Mouse (Mus musculus): Measurements from ENCODE around the gene Sema5b. TPM values are rescaled to one million over a fixed set of nuclear protein-coding genes. Genes with fewer than 3 reads are reported as not detected.

Gene Sema5b
- polyA plus RNA-seq, 1 experiment from 2014 or later, result 15.1 TPM

- ATAC-seq, result no peak
- Histone ChIP-seq H3K4me1 (ENCODE audit: control insufficient read depth, insufficient read depth, low read depth, low read length) (no peaks in the 10 kb centered on the region), H3K27ac (ENCODE audit: low read depth, low read length) (no peak overlapping the region), H3K36me3 (ENCODE audit: control insufficient read depth, insufficient read depth, low read length) (peaks cover 6% of the 10 kb centered on the region; the same call in 1 of the 2 replicates), H3K9me3 (ENCODE audit: control insufficient read depth, low read length) (no peaks in the 10 kb centered on the region), H3K9ac (ENCODE audit: low read depth, low read length) (no peak overlapping the region), H3K4me3 (ENCODE audit: low read length) (no peak overlapping the region), H3K27me3 (replicated peaks; ENCODE audit: control insufficient read depth, insufficient read depth, low read length) (no peaks in the 10 kb centered on the region), H3K4me2 (ENCODE audit: low read length) (no peak overlapping the region)
- 88% methylated on average over 4 of the region's 4 CpGs for WGBS
These were observed 123.9 kb downstream of the Sema5b start for GRCm38 (mm10) chr16:35664847-35665246.

- Histone ChIP-seq H3K4me3 (ENCODE audit: low read length) (no peak overlapping the region), H3K9me3 (ENCODE audit: control insufficient read depth, low read length) (no peaks in the 10 kb centered on the region), H3K4me1 (ENCODE audit: control insufficient read depth, insufficient read depth, low read depth, low read length) (peaks cover 6% of the 10 kb centered on the region; the same call in 1 of the 2 replicates), H3K9ac (ENCODE audit: low read depth, low read length) (no peak overlapping the region), H3K27ac (ENCODE audit: low read depth, low read length) (no peak overlapping the region), H3K4me2 (ENCODE audit: low read length) (no peak overlapping the region), H3K36me3 (ENCODE audit: control insufficient read depth, insufficient read depth, low read length) (no peaks in the 10 kb centered on the region), H3K27me3 (replicated peaks; ENCODE audit: control insufficient read depth, insufficient read depth, low read length) (no peaks in the 10 kb centered on the region)
- 79% methylated on average over 8 of the region's 8 CpGs for WGBS
- no peak for ATAC-seq
These were observed 136.7 kb downstream of the Sema5b start for GRCm38 (mm10) chr16:35677511-35678113.

GRCm38 (mm10) chr16:35678476-35678875 lies 137.5 kb downstream of the Sema5b start:
- Histone ChIP-seq H3K27me3 (replicated peaks; ENCODE audit: control insufficient read depth, insufficient read depth, low read length) (no peaks in the 10 kb centered on the region), H3K36me3 (ENCODE audit: control insufficient read depth, insufficient read depth, low read length) (no peaks in the 10 kb centered on the region), H3K27ac (ENCODE audit: low read depth, low read length) (no peak overlapping the region), H3K9ac (ENCODE audit: low read depth, low read length) (no peak overlapping the region), H3K4me3 (ENCODE audit: low read length) (no peak overlapping the region), H3K4me1 (ENCODE audit: control insufficient read depth, insufficient read depth, low read depth, low read length) (peaks cover 6% of the 10 kb centered on the region; the same call in 1 of the 2 replicates), H3K9me3 (ENCODE audit: control insufficient read depth, low read length) (no peaks in the 10 kb centered on the region), H3K4me2 (ENCODE audit: low read length) (no peak overlapping the region)
- ATAC-seq, result no peak
- 27% methylated on average over 3 of the region's 3 CpGs for WGBS

- Histone ChIP-seq H3K27ac (ENCODE audit: low read depth, low read length) (no peak overlapping the region), H3K4me2 (ENCODE audit: low read length) (no peak overlapping the region), H3K36me3 (ENCODE audit: control insufficient read depth, insufficient read depth, low read length) (no peaks in the 10 kb centered on the region), H3K9ac (ENCODE audit: low read depth, low read length) (no peak overlapping the region), H3K4me1 (ENCODE audit: control insufficient read depth, insufficient read depth, low read depth, low read length) (peaks cover 6% of the 10 kb centered on the region), H3K9me3 (ENCODE audit: control insufficient read depth, low read length) (no peaks in the 10 kb centered on the region), H3K4me3 (ENCODE audit: low read length) (no peak overlapping the region), H3K27me3 (replicated peaks; ENCODE audit: control insufficient read depth, insufficient read depth, low read length) (no peaks in the 10 kb centered on the region)
- ATAC-seq, result peak; percentile 36; the same call in 1 of the 2 replicates
- 55% methylated on average over 17 of the region's 17 CpGs for WGBS
These were observed 140.6 kb downstream of the Sema5b start for GRCm38 (mm10) chr16:35681327-35682108.

- WGBS, result 80% methylated on average over 13 of the region's 13 CpGs
These were observed 144.1 kb downstream of the Sema5b start for GRCm38 (mm10) chr16:35685027-35685426.

GRCm38 (mm10) chr16:35686491-35686890 lies 145.5 kb downstream of the Sema5b start:
- H3K27me3 ChIP-seq (replicated peaks; ENCODE audit: control insufficient read depth, insufficient read depth, low read length), result no peaks in the 10 kb centered on the region
- no peak overlapping the region for H3K27ac ChIP-seq (ENCODE audit: low read depth, low read length)
- H3K4me1 ChIP-seq (ENCODE audit: control insufficient read depth, insufficient read depth, low read depth, low read length), result peaks cover 8% of the 10 kb centered on the region
- no peak overlapping the region for H3K9ac ChIP-seq (ENCODE audit: low read depth, low read length)
- no peak overlapping the region for H3K4me2 ChIP-seq (ENCODE audit: low read length)
- 43% methylated on average over 7 of the region's 7 CpGs for WGBS
- H3K4me3 ChIP-seq (ENCODE audit: low read length), result no peak overlapping the region
- no peaks in the 10 kb centered on the region for H3K36me3 ChIP-seq (ENCODE audit: control insufficient read depth, insufficient read depth, low read length)
- no peaks in the 10 kb centered on the region for H3K9me3 ChIP-seq (ENCODE audit: control insufficient read depth, low read length)
- no peak for ATAC-seq

More at GRCm38 (mm10) chr16:35685027-35685426, 144.1 kb downstream of the Sema5b start:
- H3K9ac ChIP-seq (ENCODE audit: low read depth, low read length), result no peak overlapping the region
- H3K36me3 ChIP-seq (ENCODE audit: control insufficient read depth, insufficient read depth, low read length), result no peaks in the 10 kb centered on the region
- H3K27ac ChIP-seq (ENCODE audit: low read depth, low read length), result no peak overlapping the region
- no peak overlapping the region for H3K4me3 ChIP-seq (ENCODE audit: low read length)
- peaks cover 11% of the 10 kb centered on the region for H3K4me1 ChIP-seq (ENCODE audit: control insufficient read depth, insufficient read depth, low read depth, low read length)
- no peak overlapping the region for H3K4me2 ChIP-seq (ENCODE audit: low read length)
- H3K9me3 ChIP-seq (ENCODE audit: control insufficient read depth, low read length), result no peaks in the 10 kb centered on the region
- no peak for ATAC-seq
- H3K27me3 ChIP-seq (replicated peaks; ENCODE audit: control insufficient read depth, insufficient read depth, low read length), result no peaks in the 10 kb centered on the region

- Histone ChIP-seq H3K4me3 (ENCODE audit: low read length) (no peak overlapping the region), H3K27me3 (replicated peaks; ENCODE audit: control insufficient read depth, insufficient read depth, low read length) (no peaks in the 10 kb centered on the region), H3K27ac (ENCODE audit: low read depth, low read length) (no peak overlapping the region), H3K4me2 (ENCODE audit: low read length) (no peak overlapping the region), H3K36me3 (ENCODE audit: control insufficient read depth, insufficient read depth, low read length) (no peaks in the 10 kb centered on the region; the same call in 1 of the 2 replicates), H3K9me3 (ENCODE audit: control insufficient read depth, low read length) (no peaks in the 10 kb centered on the region), H3K4me1 (ENCODE audit: control insufficient read depth, insufficient read depth, low read depth, low read length) (peaks cover 3% of the 10 kb centered on the region), H3K9ac (ENCODE audit: low read depth, low read length) (no peak overlapping the region)
- WGBS, result 92% methylated on average over 7 of the region's 7 CpGs
- ATAC-seq, result no peak
These were observed 150.7 kb downstream of the Sema5b start for GRCm38 (mm10) chr16:35691606-35692005.

GRCm38 (mm10) chr16:35694250-35694846 lies 153.4 kb downstream of the Sema5b start:
- H3K27ac ChIP-seq (ENCODE audit: low read depth, low read length), result no peak overlapping the region
- H3K36me3 ChIP-seq (ENCODE audit: control insufficient read depth, insufficient read depth, low read length), result peaks cover 10% of the 10 kb centered on the region; the same call in 1 of the 2 replicates
- H3K4me3 ChIP-seq (ENCODE audit: low read length), result no peak overlapping the region
- H3K9me3 ChIP-seq (ENCODE audit: control insufficient read depth, low read length), result no peaks in the 10 kb centered on the region
- peak; percentile 37; the same call in 1 of the 2 replicates for ATAC-seq
- WGBS, result 72% methylated on average over 13 of the region's 13 CpGs
- H3K4me1 ChIP-seq (ENCODE audit: control insufficient read depth, insufficient read depth, low read depth, low read length), result no peaks in the 10 kb centered on the region
- no peak overlapping the region for H3K4me2 ChIP-seq (ENCODE audit: low read length)
- H3K9ac ChIP-seq (ENCODE audit: low read depth, low read length), result no peak overlapping the region
- no peaks in the 10 kb centered on the region for H3K27me3 ChIP-seq (replicated peaks; ENCODE audit: control insufficient read depth, insufficient read depth, low read length)

GRCm38 (mm10) chr16:35696103-35696502 lies 155.2 kb downstream of the Sema5b start:
- Histone ChIP-seq H3K4me2 (ENCODE audit: low read length) (no peak overlapping the region), H3K36me3 (ENCODE audit: control insufficient read depth, insufficient read depth, low read length) (peaks cover 10% of the 10 kb centered on the region; the same call in 1 of the 2 replicates), H3K4me3 (ENCODE audit: low read length) (no peak overlapping the region), H3K9ac (ENCODE audit: low read depth, low read length) (no peak overlapping the region), H3K27ac (ENCODE audit: low read depth, low read length) (no peak overlapping the region), H3K4me1 (ENCODE audit: control insufficient read depth, insufficient read depth, low read depth, low read length) (no peaks in the 10 kb centered on the region), H3K9me3 (ENCODE audit: control insufficient read depth, low read length) (no peaks in the 10 kb centered on the region), H3K27me3 (replicated peaks; ENCODE audit: control insufficient read depth, insufficient read depth, low read length) (no peaks in the 10 kb centered on the region)
- 83% methylated on average over 2 of the region's 2 CpGs for WGBS
- no peak for ATAC-seq
